Mouse (Mus musculus) G1E (cell line): ENCODE data around the gene Best1.

Experiments
- CTCF ChIP-seq: IDR thresholded peaks from 2 replicates; pipeline ENCODE4 v1.5.1; 2012; ENCODE audit warnings: low read depth, low read length, inconsistent platforms, mixed read lengths
- TAL1 ChIP-seq: conservative IDR thresholded peaks from 2 replicates; pipeline ENCODE4 v1.6.1; 2012; ENCODE audit warnings: low read depth, low read length, inconsistent platforms, mixed read lengths

DNA sequence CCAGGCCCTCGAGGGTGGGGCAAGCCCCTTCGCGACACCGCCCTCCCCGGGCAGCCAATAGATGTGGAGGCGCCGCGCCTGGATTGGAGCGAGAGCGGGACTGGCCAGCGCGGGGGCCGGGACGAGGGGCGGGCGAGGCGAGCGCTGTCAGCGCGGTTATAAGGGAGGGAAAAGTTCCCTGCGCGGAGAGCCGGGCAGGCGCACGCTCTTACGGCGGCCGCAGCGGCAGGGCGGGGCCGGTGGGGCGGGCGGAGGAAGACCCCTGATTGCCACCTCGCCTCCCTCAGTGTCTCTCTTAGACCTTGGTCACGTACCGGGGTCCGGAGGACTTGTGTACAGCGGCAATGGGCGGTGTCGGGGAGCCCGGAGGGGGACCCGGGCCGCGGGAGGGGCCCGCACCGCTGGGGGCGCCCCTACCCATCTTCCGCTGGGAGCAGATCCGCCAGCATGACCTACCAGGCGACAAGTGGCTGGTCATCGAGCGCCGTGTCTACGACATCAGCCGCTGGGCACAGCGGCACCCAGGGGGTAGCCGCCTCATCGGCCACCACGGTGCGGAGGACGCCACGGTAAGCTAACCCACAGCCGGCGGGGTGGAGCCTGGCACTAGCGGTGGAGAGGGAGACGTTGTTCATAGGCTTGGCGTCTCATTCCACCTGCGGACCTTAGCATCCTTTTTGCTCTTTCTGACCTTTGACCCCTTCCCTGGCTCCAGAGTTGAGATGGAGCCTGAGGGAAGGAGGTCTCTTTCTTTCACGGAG, 40.1 kb upstream of the Best1 start, which contains the start of gene Fads3:
- TF ChIP-seq CTCF: no peak
- TF ChIP-seq TAL1: no peak
